Mouse (Mus musculus) fat pad, adult 2 months (tissue): ENCODE data around the gene Poldip2.

ENCODE experiments used
- DNase-seq: peaks from one replicate; pipeline ENCODE4 v3.0.0-alpha.2; 2011; ENCODE audit warnings: low read depth, low spot score; ENCODE audit errors: extremely low read depth

Gene Poldip2

DNA sequence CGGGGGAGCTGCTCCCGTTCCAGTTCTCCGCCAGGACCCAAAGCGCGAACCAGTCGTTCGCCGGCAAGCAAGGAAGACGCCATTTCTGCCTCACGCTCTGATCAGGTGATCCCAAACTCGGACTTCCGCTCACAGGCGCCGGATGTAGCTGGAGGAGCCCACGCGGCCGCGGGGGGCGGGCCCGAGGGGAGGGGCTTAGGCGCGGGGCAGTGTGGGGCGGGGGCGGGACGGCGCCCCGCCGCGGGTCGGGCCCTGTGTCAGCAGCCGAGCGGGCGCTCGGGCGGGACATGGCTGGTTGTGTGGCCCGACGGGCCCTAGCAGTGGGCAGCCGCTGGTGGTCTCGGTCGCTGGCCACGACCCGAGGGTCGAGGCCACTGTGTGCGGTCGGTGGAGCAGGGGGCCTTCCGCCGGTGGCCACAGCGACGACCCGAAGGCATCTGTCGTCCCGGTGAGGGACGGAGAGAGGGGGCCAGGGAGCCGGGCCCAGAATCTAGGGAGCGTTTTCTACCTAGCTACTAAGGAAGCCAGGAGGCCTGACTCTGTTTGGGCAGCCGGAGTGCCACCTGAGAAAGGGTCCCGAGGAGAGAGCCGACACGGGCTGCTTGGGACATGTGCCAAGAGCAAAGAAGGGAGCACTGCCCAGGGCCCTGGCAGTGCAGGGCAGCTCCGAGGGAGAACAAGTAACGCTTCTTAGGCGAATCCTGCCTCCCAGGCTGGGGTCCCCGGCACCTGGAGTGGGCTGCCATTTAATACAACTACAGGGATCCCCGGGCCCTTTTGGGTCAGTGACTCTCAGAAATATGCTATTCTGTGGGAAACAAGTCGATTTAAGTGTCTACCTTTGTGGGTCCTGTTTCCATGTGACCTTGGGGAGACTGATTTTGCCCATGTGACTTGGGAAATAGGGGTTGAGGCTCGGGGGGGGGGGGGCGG, at the start of gene Poldip2, which contains the start of gene Tmem199:
Gene Poldip2 (plus strand): TSS at position 169 of the 933 bp plus-strand sequence.
Gene Tmem199 (minus strand): TSS at position 148 of the 933 bp plus-strand sequence.
- DNase-seq, result no peak

DNA sequence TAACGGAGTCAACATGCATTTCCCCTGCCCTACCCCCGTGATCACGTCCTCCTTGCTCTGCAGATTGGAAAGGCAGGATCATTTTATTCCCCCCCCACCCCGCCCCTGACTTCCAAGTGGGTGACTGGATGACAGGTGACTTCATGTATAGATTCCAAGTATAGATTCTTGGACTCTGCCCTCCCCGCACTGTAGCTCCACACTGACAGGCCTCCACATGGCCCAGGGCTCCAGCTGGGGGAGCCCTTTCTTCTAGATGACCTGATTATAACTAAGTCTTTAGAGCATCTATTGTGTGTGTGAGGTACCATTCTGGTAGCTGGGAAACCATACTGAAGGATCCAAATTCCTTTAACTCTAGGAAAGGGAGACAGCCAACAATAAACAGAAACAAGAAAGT, 49.3 kb upstream of the Poldip2 start:
- DNase-seq, result no peak

DNA sequence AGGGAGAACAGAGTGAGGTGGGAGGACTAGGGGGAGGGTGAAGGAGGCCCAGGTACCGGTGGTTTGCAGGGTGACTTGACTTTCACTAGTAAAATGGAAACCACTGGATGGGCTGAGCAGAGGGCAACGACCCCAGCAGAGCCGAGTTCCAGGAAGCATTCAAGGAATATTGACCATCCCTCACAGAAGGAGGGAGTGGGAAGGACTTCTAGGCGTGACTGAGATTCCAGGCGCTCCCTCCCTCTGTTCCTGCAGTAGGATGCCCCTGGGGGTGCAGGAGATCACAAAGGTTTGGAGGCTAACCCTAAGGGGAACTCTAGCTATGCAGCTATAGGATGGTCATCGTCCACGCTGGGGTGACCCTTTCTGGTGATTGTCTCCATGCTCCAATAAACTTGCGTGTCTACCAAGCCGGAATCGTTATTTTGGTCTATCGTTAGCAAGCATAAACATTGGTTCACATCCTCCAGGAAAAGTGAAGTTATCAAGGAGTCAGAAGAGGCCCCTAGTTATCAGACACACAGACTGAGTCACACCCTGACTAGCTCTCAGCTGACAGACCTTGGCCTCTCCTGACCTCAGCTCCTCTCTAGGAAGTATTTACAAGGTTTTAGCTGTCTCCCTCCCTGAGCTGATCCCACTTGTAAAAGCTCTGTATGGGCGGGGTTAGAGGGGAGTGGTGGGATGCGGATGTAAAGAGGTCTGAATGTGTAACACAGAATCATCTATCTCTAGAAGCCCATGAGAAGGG, 48.5 kb upstream of the Poldip2 start:
- no peak for DNase-seq

DNA sequence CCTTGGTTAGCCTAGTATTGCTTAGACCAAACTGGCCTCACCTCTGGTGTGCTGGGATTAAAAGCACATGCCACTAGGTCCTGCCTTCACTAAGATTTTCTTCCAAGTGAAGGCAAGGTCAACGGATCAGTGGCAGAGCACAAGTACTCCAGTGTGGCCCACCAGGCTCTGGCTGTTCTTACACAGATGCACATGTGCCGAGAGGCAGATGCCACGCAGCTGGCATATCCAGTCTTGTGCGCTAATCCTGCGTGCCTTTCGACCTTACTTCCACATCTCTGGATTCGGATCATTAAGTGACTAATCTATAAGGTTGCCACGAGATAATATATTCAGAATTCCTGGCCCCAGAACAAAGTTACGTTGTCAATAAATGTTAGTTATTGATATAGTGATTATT, 46.9 kb upstream of the Poldip2 start:
- DNase-seq, result no peak

DNA sequence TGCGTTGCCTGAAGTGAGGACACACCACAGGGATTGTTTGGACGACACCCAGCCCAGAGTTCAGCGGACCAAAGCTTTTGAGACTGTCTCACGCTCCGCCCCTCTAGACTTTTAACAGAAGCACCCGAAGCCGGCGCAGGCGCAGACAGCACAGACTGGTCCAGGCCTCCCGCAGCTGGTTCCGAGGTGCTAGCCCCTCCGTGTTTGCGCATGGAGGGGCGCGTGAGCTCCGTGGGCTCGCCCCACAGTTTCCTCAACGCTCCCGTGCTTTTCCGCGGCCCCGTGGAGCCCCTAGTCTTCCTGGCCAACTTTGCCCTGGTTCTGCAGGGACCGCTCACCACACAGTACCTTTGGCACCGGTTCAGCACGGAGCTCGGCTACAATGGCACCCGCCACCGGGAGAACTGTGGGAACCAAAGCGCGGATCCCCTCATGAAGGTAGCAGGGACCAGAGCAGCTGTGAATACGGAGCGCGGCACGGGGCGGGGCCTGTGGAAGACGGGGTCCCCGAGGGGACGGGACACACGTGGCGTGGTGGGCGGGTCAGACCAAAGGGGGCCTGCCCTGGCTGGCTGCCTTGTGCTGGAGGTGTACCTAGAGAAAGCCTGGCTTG, 46.3 kb upstream of the Poldip2 start, which contains the start of gene Slc46a1:
Gene Slc46a1 (plus strand): TSS at position 130 of the 613 bp plus-strand sequence.
- DNase-seq, result no peak

DNA sequence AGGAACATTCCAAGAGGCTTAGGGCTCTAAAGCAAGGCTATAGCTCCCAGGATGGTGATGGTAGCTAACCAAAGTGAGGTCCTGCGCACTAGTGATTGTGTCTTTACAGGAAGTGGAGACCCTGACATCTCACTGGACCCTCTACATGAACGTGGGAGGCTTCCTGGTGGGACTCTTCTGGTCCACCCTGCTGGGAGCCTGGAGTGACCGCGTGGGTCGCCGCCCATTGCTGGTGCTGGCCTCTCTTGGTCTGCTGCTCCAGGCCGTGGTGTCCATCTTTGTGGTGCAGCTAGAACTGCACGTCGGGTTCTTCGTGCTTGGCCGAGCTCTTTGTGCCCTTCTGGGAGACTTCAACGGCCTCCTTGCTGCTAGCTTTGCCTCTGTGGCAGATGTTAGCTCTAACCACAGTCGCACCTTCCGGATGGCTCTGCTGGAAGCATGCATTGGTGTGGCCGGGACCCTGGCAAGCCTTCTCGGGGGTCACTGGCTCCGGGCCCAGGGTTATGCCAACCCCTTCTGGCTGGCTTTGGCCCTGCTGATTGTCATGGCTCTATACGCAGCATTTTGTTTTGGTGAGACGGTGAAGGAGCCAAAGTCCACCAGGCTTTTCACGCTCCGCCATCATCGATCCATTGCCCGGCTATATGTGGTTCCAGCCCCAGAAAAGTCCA, 45.6 kb upstream of the Poldip2 start:
- DNase-seq, result no peak

DNA sequence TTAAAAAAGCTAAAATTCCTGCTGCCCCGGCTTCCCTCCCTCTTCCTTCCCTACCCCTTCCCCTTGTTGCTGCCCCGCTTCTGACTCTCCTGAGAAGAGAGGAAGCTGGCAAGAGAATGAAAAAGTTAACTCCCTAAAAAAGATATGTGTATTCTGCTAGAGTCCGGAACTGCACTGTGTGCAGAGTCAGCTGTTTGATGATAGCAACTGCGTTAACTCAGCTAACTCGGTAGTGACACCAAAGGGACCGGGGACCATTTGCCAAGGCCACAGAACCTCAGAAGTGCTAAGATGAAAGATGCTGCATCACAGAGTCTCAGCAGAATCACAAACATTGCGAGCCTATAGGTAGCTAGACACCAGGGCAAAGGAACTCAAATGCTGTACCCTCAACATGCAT, 44.5 kb upstream of the Poldip2 start:
- DNase-seq, result no peak

DNA sequence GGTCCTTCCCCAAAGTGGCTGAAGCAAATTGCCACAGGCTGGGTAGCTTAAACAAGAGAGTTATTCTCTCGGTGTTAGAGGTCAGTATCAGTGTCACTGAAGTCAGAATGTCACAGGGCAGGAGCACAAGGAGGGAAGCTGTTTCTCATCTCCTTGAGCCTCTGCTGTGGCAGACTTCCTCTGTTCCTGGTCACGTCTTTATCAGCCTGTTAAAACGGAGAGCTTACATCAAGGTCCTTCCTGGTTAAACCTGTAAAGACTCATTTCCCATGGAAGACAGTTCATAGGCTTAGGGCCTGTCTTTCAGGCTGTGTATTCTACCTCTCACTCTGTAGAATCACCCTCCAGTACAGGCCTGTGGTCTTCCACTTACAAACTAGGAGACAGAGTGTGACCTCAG, 44.1 kb upstream of the Poldip2 start:
- no peak for DNase-seq

DNA sequence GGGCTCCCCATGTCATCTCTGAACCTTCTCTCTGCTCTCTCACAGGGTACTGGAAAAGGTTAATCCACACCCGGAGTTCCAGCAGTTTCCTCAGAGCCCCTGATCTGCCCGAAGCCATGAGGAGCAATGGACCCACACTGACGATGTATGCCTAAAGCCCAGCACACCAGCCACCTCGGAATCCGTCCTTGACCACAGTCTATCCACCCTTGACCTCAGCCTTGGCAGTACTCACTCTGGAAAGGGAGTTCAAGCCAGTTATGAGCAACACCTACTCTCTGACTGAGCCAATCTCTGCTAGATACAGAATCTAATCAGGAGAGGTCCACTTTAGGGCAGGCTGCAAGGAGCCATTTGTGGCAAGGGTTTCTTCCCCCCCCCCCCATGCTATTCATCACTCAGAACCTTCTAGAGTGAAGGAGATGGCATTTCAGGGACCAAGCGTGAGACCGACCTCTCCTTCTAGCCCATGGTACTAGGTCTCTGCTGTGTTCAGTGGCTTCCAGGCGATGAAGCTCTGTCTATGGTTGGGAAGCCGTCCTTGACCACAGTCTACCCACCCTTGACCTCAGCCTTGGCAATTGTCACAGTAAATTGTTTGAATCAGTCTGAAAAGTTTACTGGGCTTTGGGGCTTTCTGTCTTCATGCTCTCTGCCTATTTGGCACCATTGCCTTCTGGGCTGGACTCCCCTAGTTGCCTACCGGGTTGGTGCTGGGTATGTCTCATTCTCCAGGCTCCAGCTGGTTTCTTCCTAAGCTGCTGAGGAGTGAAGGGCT, 40.5 kb upstream of the Poldip2 start:
- no peak for DNase-seq

DNA sequence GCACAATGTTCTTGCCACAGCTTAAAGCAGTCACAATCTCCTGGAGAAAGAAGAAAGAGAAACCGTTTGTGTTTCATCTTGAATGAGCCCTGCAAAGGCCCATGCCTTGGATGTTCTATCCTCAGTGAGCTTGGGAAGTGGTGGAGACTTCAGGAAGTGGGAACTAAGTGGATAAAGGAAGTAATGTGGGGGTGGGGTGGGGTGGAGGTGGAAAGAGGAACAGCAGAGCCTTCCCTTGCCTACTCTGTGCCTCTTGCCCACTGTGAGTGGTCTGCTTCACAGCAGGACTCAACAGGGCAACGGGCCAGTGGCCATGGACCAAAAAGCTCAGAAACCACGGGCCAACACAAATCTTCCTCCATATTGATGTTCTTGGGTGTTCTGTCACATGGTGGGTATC, 36.7 kb upstream of the Poldip2 start:
- DNase-seq, result no peak

DNA sequence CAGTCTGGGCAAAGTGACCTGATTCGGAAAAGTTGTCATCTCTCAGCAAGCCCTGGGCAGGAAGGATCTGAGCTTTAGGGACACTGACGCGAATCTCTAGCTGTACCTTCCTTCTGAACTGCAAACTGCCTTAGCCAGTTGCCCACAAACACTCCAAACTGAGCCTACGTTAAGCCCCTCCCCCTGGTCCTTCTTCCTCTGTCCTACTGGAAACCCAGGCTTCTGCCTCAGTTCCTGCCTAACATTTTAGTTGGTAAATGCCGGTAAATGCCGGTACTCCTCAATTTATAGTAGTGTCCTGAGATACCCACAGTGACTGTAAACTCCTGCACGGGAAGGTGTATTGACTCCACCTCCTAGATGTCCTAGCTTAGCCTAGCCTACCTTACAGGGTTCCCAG, 28.4 kb upstream of the Poldip2 start:
- no peak for DNase-seq

DNA sequence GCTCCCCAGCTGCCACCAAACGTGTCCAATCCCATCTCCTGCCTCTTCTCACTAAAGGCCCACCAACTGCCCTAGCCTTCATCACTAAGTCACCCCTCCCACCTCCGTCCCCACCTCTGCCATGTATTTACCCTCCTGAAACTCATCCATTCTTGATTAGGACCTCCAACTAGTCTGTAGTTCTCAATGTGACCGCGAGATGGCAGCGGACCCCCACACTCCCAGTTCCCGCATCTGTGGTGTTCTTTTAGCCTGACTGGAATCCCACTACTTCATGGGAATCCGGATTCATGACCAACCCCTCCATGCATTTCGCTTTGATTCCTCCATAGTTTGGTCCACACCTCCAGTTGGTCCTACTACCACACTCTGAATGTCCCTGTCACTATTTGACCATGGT, 23.8 kb upstream of the Poldip2 start:
- DNase-seq, result no peak

DNA sequence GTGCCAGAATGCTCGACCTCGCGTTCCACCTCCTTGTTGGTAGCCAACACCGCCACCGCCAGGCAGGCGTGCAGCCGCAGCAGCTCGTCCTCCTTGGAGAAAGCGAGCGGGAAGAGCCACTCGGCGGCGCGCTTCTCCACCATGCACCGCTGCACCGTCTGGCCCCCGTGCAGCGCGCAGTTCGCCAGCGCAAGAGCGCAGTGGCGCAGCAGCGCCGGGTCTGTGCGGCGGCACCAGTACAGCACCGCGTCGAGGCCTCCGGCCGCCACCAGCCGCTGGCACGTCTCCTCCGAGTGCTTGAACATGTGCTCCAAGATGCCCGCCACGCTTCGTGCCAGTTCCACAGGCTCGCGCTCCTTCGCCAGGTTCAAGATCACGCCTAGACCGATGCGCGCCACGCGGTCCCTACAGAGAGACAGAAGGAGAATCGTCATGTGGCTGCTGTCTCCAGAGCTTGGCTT, 21.2 kb upstream of the Poldip2 start:
- no peak for DNase-seq

DNA sequence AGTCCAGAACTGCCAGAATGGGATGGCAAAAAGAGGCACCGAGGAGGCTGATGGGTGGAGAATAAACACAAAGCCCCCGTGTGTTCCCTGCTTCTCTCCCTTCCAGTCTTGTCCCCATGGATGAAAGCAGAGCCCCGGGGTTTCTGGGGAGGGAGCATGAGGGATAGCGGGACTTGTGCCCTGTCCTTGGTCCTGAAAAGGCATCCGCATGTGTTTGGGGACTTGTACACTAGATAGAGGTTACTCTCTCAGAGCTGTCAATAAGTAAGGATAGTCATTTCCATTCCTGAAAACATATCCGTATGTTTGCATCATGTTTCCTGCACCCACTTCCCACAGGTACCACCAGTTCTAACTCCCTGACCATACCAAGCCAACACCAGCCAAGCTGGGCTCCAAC, 16.1 kb upstream of the Poldip2 start:
- DNase-seq, result no peak

DNA sequence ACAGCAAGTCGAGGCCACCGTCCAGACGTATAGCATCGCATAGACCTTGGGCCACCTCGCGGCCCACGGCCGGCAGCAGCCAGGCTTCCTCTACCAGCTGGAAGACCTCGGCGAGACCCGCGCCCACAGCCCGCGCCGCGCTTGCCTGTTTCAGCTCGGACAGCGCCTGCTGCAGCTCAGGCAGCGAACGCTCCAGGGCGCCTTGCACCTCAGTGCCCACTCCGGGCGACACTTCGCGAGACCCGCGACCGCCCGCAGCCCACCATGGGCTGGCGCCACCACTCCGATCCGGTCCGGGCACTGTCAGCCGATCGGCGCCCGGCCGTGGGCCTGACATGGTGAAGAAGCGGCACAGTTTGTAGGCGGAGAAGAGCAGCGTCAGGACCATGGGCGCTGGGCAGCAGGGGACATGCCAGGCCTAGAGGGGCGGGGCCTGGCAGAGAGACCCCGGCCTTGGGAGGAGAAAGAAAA, 14.9 kb upstream of the Poldip2 start:
- no peak for DNase-seq

DNA sequence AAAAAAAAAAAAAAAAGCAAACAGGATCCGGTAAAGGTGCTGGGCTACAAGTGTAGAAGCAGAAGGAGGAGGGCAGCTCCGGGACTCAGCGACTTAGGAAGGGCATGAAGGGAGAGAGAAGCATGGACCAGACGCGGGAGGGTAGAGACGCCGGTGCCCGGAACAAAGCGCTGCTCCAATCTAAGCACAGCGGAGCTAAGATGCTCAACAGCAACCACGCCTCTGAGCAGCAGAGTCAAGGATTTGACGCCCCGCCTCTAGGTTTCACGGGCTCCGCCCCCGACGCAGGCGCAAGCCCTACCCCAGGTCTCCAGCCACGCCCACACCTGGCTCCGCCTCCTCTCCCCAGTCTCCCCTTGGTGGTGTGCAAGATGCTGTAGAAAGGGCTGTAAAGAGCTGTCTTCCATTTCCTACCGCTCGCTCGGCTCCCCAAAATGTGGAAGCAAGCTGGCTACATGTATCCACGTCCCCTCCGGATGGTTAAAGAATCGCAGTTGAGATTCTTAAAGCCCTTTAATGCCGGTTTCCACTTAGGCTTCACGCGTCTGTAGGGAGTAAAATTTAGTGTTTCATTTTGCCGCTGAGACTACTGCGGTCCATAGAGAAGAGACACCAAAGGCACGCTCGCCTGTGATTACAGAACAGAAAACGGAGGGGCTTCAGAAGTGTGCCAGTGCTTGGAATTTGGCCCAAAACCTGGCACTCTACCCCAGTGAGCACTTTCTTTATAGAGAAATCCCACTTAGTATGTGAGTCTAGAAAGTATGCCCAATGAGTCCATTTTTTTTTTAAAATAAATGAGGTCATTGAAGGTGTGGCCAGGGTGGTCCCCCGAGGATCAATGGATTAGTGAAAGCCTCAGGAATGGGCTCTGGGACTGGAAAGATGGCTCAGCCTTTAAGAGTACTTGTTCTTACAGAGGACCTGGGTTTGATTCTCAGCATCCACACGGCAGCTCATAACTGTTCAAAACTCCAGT, 14.2 kb upstream of the Poldip2 start, which contains the start of gene Sarm1:
Gene Sarm1 (minus strand): TSS at position 211 of the 979 bp plus-strand sequence.
- peak; percentile 21 for DNase-seq

DNA sequence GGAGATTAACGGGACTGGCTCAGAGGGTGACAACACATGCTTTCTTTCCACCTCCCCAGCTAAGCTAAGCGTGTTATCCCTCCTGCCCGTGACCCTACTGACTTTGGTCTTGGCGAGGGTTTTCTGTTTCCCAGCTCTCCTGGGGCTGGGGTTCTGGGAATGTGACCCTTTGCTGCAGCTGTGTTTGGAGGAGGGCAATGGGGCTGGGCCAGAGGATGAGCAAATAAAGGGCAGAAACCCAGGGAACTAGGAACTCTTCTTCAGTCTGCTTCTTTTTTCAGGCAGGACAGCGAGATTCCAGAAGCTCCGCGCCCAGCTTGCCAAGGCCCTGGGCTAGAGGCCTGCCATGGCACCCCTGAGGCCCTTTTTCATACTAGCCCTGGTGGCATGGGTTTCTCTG, 13.0 kb upstream of the Poldip2 start, which contains the start of gene Vtn:
Gene Vtn (plus strand): TSS at position 88 of the 400 bp plus-strand sequence.
- DNase-seq, result no peak

DNA sequence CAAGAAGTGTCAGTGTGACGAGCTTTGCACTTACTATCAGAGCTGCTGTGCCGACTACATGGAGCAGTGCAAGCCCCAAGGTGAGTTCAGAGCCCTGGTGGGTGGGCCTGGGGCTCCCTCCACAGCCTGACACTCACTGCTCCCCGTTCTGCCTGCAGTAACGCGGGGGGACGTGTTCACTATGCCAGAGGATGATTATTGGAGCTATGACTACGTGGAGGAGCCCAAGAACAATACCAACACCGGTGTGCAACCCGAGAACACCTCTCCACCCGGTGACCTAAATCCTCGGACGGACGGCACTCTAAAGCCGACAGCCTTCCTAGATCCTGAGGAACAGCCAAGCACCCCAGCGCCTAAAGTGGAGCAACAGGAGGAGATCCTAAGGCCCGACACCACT, 12.4 kb upstream of the Poldip2 start:
- DNase-seq, result no peak
